Mouse (Mus musculus) heart, embryonic 14.5 days (tissue): ENCODE measurements at regions not wholly inside any gene's neighbourhood (a gene's known extent, or its start where the extent isn't known, plus 50 kb on each side); places are given as distances from the start of the nearest gene placed in this dataset.

Experiments used
- ATAC-seq: fragments of 200-750 bp; cut with Nextera tagmentation; 2 replicates; pipeline ENCODE4 v1.8.0; 2017; ENCODE audit warnings: low read depth, moderate TSS enrichment; ENCODE audit not compliant: insufficient number of reproducible peaks, insufficient read depth, low FRiP score
- H3K27ac ChIP-seq, 2 experiments: fragments of 200-500 bp in 1 of 2; fragments of 300-500 bp in 1 of 2; sonication (generic) in 1 of 2; replicated peaks in 1 of 2; 2 replicates each; pipeline ENCODE4 v1.5.1; 2012 to 2014; ENCODE audit warnings: low read depth in 2 of 2, low read length in 2 of 2, control low read depth in 1 of 2, mild to moderate bottlenecking in 1 of 2, mixed read lengths in 1 of 2; ENCODE audit not compliant: control insufficient read depth in 1 of 2, insufficient read depth in 1 of 2
- H3K27me3 ChIP-seq: fragments of 300-500 bp; sonication (generic); 2 replicates; pipeline ENCODE4 v1.6.1; 2014; ENCODE audit warnings: mild to moderate bottlenecking, low read length, control low read depth; ENCODE audit not compliant: control insufficient read depth, insufficient read depth
- H3K36me3 ChIP-seq: fragments of 300-500 bp; sonication (generic); 2 replicates; pipeline ENCODE4 v1.6.1; 2014; ENCODE audit warnings: mild to moderate bottlenecking, control low read depth, low read length, mixed read lengths; ENCODE audit not compliant: control insufficient read depth, insufficient read depth
- H3K4me1 ChIP-seq, 2 experiments: fragments of 200-500 bp in 1 of 2; fragments of 300-500 bp in 1 of 2; sonication (generic) in 1 of 2; 2 replicates each; pipeline ENCODE4 v1.6.1; 2012 to 2014; ENCODE audit warnings: low read length in 2 of 2, control low read depth in 1 of 2, mixed read lengths in 1 of 2; ENCODE audit not compliant: control insufficient read depth in 2 of 2, insufficient read depth in 2 of 2
- H3K4me2 ChIP-seq: fragments of 300-500 bp; sonication (generic); 2 replicates; pipeline ENCODE4 v1.6.1; 2014; ENCODE audit warnings: mild to moderate bottlenecking, low read length
- H3K4me3 ChIP-seq, 2 experiments: fragments of 200-500 bp in 1 of 2; fragments of 300-500 bp in 1 of 2; sonication (generic) in 1 of 2; 2 replicates each; pipeline ENCODE4 v1.5.1; 2012 to 2014; ENCODE audit warnings: low read length in 2 of 2, mild to moderate bottlenecking in 2 of 2, control low read depth in 1 of 2, low read depth in 1 of 2, moderate library complexity in 1 of 2; ENCODE audit not compliant: control insufficient read depth in 1 of 2, insufficient read depth in 1 of 2
- H3K9ac ChIP-seq: fragments of 300-500 bp; sonication (generic); 2 replicates; pipeline ENCODE4 v1.6.1; 2014; ENCODE audit warnings: mild to moderate bottlenecking, low read length
- H3K9me3 ChIP-seq: fragments of 300-500 bp; sonication (generic); 2 replicates; pipeline ENCODE4 v1.6.1; 2016; ENCODE audit warnings: low read length, control low read depth; ENCODE audit not compliant: control insufficient read depth
- WGBS: fragments of 180-500 bp; shearing (Covaris S2); extraction: QIAGEN DNeasy Blood & Tissue Kit; methylation state at CpG from one replicate; pipeline ENCODE4 v1.1.7; 2014; 5-methylcytosine and 5-hydroxymethylcytosine counted together

GRCm38 (mm10) chr13:97500155-97500554 lies 259.2 kb downstream of the Enc1 start:
- no peak overlapping the region for H3K9ac ChIP-seq
- no peak overlapping the region for H3K4me2 ChIP-seq
- ATAC-seq, result no peak
- no peak overlapping the region for H3K27ac ChIP-seq
- H3K27me3 ChIP-seq, result no peaks in the 10 kb centered on the region
- no peaks in the 10 kb centered on the region for H3K9me3 ChIP-seq
- no peak overlapping the region for H3K4me3 ChIP-seq
- no peaks in the 10 kb centered on the region for H3K36me3 ChIP-seq
- 88% methylated on average over 8 of the region's 8 CpGs for WGBS
- peaks cover 0 to 5% of the 10 kb centered on the region in 2 experiments; a peak in 1 of 4 replicates for H3K4me1 ChIP-seq

GRCm38 (mm10) chr13:97498981-97499380 lies 258.1 kb downstream of the Enc1 start:
- no peak overlapping the region for H3K9ac ChIP-seq
- no peaks in the 10 kb centered on the region for H3K9me3 ChIP-seq
- no peaks in the 10 kb centered on the region for H3K27me3 ChIP-seq
- no peaks in the 10 kb centered on the region for H3K36me3 ChIP-seq
- peaks cover 0 to under 1% of the 10 kb centered on the region in 2 experiments; a peak in 1 of 4 replicates for H3K4me1 ChIP-seq
- WGBS, result 76% methylated on average over 5 of the region's 5 CpGs
- H3K4me3 ChIP-seq, result no peak overlapping the region
- no peak overlapping the region for H3K4me2 ChIP-seq
- no peak for ATAC-seq
- no peak overlapping the region for H3K27ac ChIP-seq

GRCm38 (mm10) chr13:97497928-97498327 lies 257.0 kb downstream of the Enc1 start:
- 0 out of 4 replicates have a peak, but pooled peaks cover 0 to 2% of the 10 kb centered on the region in 2 experiments for H3K4me1 ChIP-seq
- H3K9me3 ChIP-seq, result no peaks in the 10 kb centered on the region
- WGBS, result 68% methylated on average over 5 of the region's 5 CpGs
- no peaks in the 10 kb centered on the region for H3K27me3 ChIP-seq
- no peak overlapping the region for H3K27ac ChIP-seq
- no peak overlapping the region for H3K4me2 ChIP-seq
- no peak for ATAC-seq
- H3K4me3 ChIP-seq, result no peak overlapping the region
- no peaks in the 10 kb centered on the region for H3K36me3 ChIP-seq
- no peak overlapping the region for H3K9ac ChIP-seq

- 86% methylated on average over 2 of the region's 2 CpGs for WGBS
- H3K4me1 ChIP-seq, result peaks cover 2 to 3% of the 10 kb centered on the region in 2 experiments; a peak in 2 of 4 replicates
- no peak overlapping the region for H3K4me3 ChIP-seq
- no peak overlapping the region for H3K27ac ChIP-seq
- ATAC-seq, result no peak
- H3K36me3 ChIP-seq, result no peaks in the 10 kb centered on the region
- H3K9me3 ChIP-seq, result no peaks in the 10 kb centered on the region
- no peak overlapping the region for H3K9ac ChIP-seq
- no peaks in the 10 kb centered on the region for H3K27me3 ChIP-seq
- no peak overlapping the region for H3K4me2 ChIP-seq
Observed at GRCm38 (mm10) chr13:97494770-97495169, 253.9 kb downstream of the Enc1 start.

GRCm38 (mm10) chr13:97493836-97494235 lies 252.9 kb downstream of the Enc1 start:
- Histone ChIP-seq H3K27ac (no peak overlapping the region), H3K9ac (no peak overlapping the region), H3K36me3 (no peaks in the 10 kb centered on the region), H3K4me1 (peaks cover 2 to 6% of the 10 kb centered on the region in 2 experiments; a peak in 2 of 4 replicates), H3K4me2 (no peak overlapping the region), H3K4me3 (no peak overlapping the region), H3K9me3 (no peaks in the 10 kb centered on the region), H3K27me3 (no peaks in the 10 kb centered on the region)
- no peak for ATAC-seq
- 73% methylated on average over 7 of the region's 7 CpGs for WGBS

GRCm38 (mm10) chr13:97492958-97493735 lies 252.2 kb downstream of the Enc1 start:
- Histone ChIP-seq H3K4me3 (no peak overlapping the region), H3K9me3 (no peaks in the 10 kb centered on the region), H3K4me1 (peaks cover 2 to 6% of the 10 kb centered on the region in 2 experiments; a peak in 2 of 4 replicates), H3K4me2 (no peak overlapping the region), H3K36me3 (no peaks in the 10 kb centered on the region), H3K27me3 (no peaks in the 10 kb centered on the region), H3K27ac (no peak overlapping the region), H3K9ac (no peak overlapping the region)
- 67% methylated on average over 20 of the region's 20 CpGs for WGBS
- no peak for ATAC-seq

GRCm38 (mm10) chr13:97491865-97492847 lies 251.3 kb downstream of the Enc1 start:
- Histone ChIP-seq H3K4me3 (no peak overlapping the region), H3K27me3 (no peaks in the 10 kb centered on the region), H3K9ac (no peak overlapping the region), H3K4me2 (no peak overlapping the region), H3K27ac (no peak overlapping the region), H3K9me3 (no peaks in the 10 kb centered on the region), H3K4me1 (peaks cover 2 to 6% of the 10 kb centered on the region in 2 experiments; a peak in 2 of 4 replicates), H3K36me3 (no peaks in the 10 kb centered on the region)
- WGBS, result 93% methylated on average over 19 of the region's 19 CpGs
- no peak for ATAC-seq
